Mouse (Mus musculus): ENCODE results near the gene Zfp821. TPM values are rescaled to one million over a fixed set of nuclear protein-coding genes. Genes with fewer than 3 reads are reported as not detected.
A peak's percentile ranks its signal among the peaks of the same experiment; 100 is the strongest.

Zfp821 gene
- total RNA-seq (2021), result 10 to 100 TPM in 1 of 2 experiments, 1 to 10 TPM in 1; 9.9 to 10.9 TPM
- long read RNA-seq, experiment 1, partial matches to known transcripts, result 1 of 12 reads
- long read RNA-seq, experiment 1, other reads (novel, unspliced or antisense), result 7 of 12 reads
- long read RNA-seq, experiment 2, partial matches to known transcripts, result 0 of 7 reads
- long read RNA-seq, experiment 2, other reads (novel, unspliced or antisense), result 5 of 7 reads

DNA sequence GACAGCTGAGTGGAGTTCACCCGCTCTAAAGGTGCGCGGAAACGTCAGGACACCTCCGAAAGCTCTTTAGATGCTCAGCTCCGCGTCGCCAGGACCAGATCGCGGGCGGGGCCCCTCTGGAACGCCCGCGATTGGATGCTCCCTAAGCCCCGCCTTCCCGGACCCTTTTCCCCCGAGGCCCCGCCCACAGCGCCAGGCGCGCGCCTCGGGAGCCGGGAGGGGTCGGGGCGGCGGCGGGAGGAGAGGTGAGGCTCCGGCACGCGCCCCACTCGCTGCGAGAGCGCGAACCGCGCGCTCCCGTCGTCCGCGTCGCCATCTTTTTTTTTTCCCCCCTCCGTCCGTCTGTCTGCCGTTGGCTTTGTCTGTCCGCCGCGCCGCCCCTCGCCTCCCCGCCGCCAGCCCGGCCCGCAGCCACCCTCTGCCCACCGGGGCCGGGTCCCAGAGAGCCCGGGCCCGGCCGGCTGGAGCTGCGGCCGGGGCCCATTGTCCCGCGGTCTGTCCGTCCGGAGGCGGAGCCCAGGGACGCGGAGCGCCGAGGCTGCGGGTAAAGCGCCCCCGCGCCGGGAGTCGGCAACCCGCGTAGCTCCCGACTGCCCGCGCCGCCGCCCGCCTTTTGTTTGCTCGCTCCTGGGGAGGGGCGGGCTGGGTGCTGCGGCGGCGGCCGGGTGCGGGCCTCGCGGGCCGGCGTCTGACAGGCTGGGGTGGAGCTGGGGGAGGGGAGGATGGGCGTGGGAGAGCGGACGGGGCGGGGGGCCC, at the start of gene Zfp821:
Zfp821 (plus strand) TSS at position 227 of the 756 bp plus-strand sequence.
- DNase-seq, result peak; percentile 95 to 97

DNA sequence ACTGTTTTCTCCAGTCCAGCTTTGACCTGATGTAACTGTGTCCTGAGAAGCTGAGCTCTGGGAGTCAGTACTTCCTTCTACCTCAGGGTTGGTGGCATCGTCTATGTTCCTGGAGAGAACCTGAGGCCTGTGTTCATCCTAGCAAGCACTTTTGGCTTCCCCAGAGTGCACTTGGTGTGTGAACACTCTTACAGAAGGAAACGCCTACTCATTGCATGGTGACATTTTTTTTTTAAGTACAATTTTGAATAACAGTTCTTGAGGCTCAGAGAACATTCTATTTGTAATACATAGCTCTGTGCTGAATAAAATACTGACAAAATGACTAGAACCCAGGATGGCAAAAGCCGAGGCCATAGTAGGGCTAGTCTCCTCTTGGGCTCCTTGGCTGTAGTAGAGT, 48.5 kb upstream of the Zfp821 start:
- no peak for DNase-seq

GRCm38 (mm10) chr8:109662328-109662727, 43.0 kb upstream of the Zfp821 start:
- no peak for DNase-seq

- no peak for DNase-seq
Measured at GRCm38 (mm10) chr8:109666616-109667015, 38.7 kb upstream of the Zfp821 start.

- no peak for DNase-seq
Measured at GRCm38 (mm10) chr8:109672656-109673055, 32.7 kb upstream of the Zfp821 start.

GRCm38 (mm10) chr8:109673596-109673995, 31.8 kb upstream of the Zfp821 start:
- no peak for DNase-seq

DNA sequence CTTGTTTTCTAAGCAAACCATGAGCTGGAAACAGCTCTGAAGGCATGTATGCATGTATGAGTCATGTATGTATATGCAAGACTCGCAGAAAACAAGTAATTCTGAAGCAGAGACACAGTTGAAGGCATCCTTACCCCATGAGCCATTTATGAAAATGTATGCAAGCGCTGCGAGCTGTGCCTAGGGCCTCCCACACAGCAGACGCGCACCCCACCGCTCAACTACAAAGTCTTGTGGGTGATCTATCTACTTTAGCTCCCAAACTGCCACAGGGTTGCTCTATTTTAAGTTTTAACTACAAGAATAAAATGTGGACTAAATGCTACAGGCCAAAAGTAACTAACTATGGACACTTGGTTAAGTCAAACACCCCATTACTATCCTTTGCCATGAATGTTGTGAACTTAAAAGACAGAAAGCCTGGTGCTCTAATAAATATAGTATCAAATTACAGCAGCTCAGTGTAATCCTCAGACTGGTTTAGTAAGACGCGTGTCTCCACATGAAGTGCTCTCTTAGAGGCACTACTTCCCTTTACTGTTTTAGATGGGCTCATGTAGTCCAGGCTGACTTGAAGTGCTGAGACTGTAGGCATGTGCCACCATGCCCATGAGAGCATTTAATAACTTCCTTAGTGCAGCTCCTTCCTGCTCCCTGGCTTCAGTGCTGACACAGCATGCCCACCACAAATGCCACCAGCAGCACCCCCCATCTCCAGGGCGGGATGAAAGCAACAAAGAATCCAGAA, 29.3 kb upstream of the Zfp821 start:
- DNase-seq, result no peak

GRCm38 (mm10) chr8:109681535-109681934, 23.8 kb upstream of the Zfp821 start:
- no peak for DNase-seq

DNA sequence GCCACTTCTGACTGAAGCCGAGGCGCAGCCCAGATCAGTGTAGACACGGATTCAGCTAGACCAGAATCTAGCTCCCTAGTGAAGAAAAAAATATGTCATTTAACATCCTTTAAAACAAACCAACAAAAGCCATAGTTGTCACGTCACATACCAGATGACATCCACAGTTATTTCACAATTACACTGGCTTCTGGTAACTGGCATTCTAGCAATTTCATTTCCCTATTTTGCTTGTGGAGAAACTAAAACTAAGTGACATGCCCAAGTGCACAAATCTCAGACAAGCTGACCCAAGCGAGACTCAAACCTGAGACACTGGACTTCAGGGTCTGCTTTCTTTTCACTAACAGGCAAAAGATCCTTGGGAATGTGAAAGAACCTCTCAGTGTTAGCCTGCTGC, 23.2 kb upstream of the Zfp821 start:
- no peak for DNase-seq

GRCm38 (mm10) chr8:109687248-109687647, 18.1 kb upstream of the Zfp821 start:
- no peak for DNase-seq

DNA sequence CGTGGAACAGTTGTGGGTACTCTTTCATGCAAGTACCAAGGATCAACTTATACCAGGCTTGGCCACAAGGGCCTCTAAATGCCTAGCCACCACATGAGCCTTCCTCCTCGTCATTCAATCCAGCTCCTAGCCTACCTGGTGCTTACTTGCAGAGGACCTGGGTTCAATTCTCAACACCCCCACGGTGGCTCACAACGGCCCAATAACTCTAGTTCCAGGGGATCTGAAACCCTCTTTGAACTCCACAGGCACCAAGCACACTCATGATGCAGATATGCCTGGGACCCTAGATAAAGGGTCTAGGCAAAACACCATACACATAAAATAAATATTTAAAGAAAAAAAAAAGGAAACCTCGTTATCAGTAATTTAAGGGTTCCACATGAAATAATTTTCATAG, 13.6 kb upstream of the Zfp821 start:
- no peak for DNase-seq

DNA sequence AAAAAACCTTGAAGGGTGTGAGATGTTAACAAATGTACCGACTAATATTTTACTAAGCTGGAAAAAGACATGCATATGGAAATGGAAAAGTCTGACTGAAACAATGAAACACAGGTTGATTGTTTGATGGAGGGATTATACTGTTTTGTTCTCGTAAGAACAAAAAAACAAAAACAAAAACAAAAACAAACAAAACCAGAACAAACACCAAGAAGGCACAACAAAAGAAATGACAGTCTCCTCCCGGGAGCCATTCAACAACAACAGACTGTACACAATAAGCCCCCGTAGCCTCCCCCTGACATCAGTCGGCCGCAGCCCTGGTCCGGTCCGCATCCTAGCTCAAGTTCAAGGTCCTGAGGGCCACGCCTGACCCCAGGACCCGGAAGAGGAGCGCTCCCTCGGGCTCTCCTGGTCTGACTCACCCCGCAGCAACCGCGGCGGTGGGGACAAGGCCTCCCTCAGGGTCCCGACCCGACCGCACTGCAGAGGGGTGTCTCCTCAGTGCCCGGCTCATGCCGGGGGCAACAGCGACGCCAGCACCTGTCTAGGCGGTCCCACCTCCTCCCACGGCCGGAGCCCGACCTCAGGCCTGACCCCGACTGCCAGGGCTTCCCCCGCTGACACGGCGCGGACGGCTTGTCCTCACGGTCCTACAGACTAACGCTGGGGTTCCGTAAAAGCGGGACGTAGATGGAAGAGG, 12.8 kb upstream of the Zfp821 start:
- peak; percentile 72 to 79 for DNase-seq

DNA sequence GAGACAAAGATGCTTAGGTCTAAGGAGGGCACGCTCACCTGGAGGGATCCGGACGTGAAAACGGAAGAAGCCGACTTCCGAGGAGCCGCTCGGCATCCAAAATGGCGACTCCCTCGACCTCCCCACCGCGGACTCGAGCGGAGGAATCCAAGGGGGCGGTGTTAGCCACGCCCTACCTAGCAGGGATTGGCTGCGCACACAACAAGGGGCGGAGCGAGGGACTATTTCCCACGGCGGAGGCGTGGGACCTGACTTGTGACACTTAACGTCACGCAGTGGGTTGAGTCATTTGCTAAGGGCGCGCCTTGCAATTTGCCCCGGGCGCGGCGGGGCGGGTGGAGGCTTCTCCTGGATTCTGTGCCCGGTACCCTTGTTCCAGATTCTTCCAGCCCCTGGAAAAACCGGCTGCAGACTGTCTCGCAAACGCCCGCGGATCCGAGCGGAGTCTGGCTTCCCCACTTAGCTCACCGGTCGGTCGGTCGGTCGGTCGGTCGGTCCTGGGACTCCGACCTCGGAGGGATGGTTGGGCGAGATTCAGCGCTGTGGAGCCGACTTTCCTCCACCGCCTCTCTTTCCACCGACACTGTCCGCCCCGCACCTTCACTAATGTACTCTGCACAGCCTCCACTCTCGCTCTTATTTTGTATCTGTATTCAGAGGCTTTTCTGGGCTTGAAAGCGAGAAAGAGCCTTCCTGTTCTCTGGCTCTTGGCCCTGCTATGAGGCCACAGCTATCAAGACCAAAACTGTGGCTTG, 12.0 kb upstream of the Zfp821 start, which contains the start of gene Ist1:
Ist1 (minus strand) TSS at position 115 of the 755 bp plus-strand sequence.
- peak; percentile 98 for DNase-seq

DNA sequence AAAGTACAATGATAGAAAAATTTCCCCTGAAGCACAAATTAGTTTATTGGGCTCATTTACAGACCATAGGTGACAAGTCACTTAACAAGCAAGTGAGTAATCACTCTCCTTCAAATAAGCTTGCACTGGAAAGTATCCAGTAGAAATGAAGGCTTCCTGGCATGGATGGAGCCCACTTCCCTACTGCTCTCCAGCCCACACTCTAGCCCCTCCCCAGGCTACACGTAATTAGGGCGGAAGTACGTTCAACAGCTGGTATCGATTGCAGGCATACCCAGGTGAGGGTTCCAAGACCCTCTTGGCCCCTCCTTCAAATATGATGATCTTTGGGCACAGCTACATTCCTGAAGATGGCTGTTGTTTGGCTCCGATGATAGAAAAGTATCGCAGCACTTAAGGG, 11.2 kb upstream of the Zfp821 start:
- DNase-seq, result no peak

DNA sequence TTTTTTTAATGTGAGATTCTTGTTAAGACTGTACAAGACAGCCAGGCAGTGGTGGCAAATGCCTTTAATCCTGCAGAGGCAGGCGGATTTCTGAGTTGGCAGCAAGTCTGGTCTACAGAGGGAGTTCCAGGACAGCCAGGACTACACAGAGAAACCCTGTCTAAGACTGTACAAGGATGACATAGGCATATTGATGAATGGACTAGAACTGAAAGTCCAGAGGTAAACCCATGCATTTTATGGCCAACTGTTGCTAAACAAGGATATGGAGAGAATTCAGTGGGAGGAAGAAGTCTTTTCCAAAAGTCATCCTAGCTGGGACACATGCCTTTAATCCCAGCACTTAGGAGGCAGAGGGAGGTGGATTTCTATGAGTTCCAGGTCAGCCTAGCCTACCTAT, 7.6 kb upstream of the Zfp821 start:
- no peak for DNase-seq

GRCm38 (mm10) chr8:109698477-109698876, 6.9 kb upstream of the Zfp821 start:
- no peak for DNase-seq

- no peak for DNase-seq
Measured at GRCm38 (mm10) chr8:109704565-109705319, 604 bp upstream of the Zfp821 start.

DNA sequence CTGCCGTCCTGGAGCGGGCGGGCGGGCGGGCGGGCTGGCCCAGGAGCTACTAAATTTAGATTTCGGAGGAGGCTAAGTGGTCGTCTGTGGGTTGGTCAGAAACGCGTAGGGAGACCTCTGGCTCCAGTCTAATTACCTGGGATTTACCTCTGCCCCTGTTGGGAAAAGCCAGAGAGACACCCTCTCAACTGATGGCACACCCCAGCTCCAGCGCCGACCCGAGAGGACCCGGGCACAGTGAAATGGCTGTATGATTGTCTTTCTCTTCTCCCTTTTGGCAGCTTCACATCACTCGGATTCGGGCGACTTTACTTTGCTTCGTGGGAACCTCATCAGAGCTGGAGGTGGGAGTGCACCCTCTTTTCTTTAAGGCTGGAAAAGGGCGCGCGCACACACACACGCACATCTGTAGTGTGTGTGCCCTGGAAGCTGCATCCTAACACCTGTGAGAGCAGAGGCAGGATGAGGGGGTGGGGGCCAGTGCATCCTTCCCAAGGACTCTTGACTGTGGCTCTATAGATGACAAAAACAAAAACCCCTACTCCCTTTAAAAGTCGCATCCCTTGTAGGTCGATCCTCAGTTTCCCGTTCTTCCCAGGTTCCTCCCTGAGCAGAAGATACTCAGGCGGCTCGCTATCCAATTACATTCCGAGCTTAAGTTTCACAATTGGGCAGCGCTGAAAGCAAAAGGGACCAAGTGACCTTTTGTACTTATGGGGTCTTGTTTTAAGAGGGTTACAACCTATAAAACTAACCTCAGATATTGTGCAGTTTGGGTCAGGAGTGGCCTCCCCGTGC, 929 bp downstream of the Zfp821 start:
- DNase-seq, result no peak

DNA sequence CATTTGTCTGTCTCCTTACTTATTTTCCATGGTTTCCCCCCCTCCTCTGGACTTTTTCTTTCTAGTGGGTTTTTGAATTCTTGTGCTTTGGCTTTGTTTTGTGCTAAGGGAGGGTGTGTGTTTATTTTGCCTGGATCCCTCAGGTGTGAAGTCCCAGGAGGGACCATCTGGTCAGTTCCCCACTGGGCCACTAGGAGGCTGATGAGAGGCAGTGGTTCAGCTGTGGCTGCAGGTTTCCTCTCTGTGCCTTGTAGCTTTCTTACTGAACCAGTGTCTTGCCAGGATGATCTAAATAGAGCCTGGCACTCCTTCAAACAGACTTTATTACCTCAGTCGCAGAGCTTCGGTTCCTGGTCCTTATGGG, 1.5 kb downstream of the Zfp821 start:
- DNase-seq, result peak; percentile 82 to 86

DNA sequence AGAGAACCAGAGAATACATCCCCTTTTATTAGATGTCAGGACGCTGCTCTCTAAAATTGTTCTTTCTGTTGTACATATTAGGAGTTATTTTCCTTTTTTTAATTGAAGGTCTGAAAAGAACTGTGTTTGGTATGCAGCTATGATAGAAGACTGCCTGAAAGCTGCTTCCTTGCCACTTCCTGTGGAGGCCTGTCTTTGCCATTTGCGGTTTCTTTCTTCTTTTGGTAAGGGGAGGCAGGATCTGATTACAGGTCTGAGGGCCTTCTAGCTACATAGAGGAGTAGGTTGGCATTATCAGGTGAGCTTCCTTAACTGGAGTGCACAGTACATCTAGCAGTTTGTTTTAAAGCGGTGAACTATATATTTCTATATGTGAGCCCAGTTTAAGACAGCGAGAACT, 2.6 kb downstream of the Zfp821 start:
- DNase-seq, result no peak
